Mouse (Mus musculus) limb, embryonic 13.5 days (tissue): ENCODE data around the gene Txndc2. TPM values are rescaled to one million over a fixed set of nuclear protein-coding genes. Genes with fewer than 3 reads are reported as not detected.
"Not testable (repeated sequence)": the region's sequence is repeated elsewhere in the genome, so short reads cannot be mapped to it uniquely, and the experiment has no call there.

ENCODE experiments used
- ATAC-seq: fragments of 200-750 bp; cut with Nextera tagmentation; 2 replicates; pipeline ENCODE4 v1.8.0; 2017; ENCODE audit warnings: low read depth, moderate number of reproducible peaks, moderate TSS enrichment; ENCODE audit not compliant: low FRiP score
- H3K27ac ChIP-seq: fragments of 300-500 bp; sonication (generic); 2 replicates; pipeline ENCODE4 v1.5.1; 2015; ENCODE audit warnings: inconsistent platforms, mild to moderate bottlenecking, moderate library complexity
- H3K27me3 ChIP-seq: fragments of 300-500 bp; sonication (generic); 2 replicates; pipeline ENCODE4 v1.6.1; 2015; ENCODE audit warnings: mild to moderate bottlenecking, inconsistent platforms
- H3K36me3 ChIP-seq: fragments of 300-500 bp; sonication (generic); 2 replicates; pipeline ENCODE4 v1.6.1; 2015; ENCODE audit warnings: inconsistent platforms, mild to moderate bottlenecking, moderate library complexity
- H3K4me1 ChIP-seq: fragments of 300-500 bp; sonication (generic); 2 replicates; pipeline ENCODE4 v1.6.1; 2015; ENCODE audit warnings: inconsistent platforms
- H3K4me2 ChIP-seq: fragments of 300-500 bp; sonication (generic); replicated peaks from 2 replicates; pipeline ENCODE4 v1.6.1; 2015; ENCODE audit warnings: inconsistent platforms, mild to moderate bottlenecking, moderate library complexity
- H3K4me3 ChIP-seq: fragments of 300-500 bp; sonication (generic); 2 replicates; pipeline ENCODE4 v1.5.1; 2015; ENCODE audit warnings: moderate library complexity, mild to moderate bottlenecking, inconsistent platforms
- H3K9ac ChIP-seq: fragments of 300-500 bp; sonication (generic); 2 replicates; pipeline ENCODE4 v1.6.1; 2015; ENCODE audit warnings: mild to moderate bottlenecking, inconsistent platforms
- H3K9me3 ChIP-seq: fragments of 300-500 bp; sonication (generic); 2 replicates; pipeline ENCODE4 v1.6.1; 2016; ENCODE audit warnings: inconsistent platforms
- WGBS: fragments of 180-500 bp; shearing (Covaris S2); methylation state at CpG from one replicate; pipeline ENCODE4 v1.1.7; 2015; 5-methylcytosine and 5-hydroxymethylcytosine counted together
- polyA plus RNA-seq: library from polyadenylated mRNA; unstranded; fragments of >200 nt; fragmentation: Nextera tagmentation; extraction: Ambion mirVana; gene quantifications from 2 replicates; pipeline ENCODE4 v1.2.1, GENCODE M21; 2015

Txndc2 gene
- polyA plus RNA-seq, 1 experiment from 2014 or later: 0.10 TPM

DNA sequence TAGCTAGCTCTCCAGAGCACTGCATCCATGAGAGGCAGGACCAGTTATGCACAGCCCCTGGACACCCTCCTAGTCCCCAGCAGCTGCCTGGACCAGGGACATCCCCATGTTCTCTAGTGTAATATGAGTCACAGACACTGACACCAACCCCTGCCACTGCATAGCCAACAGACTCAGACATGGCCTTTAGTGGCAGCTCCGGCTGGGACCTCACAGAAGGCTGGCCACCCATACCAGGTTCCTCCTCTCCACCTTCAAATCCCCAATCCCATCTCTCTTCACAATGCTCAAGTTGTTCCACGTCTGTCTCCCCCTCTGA, 7.2 kb upstream of the Txndc2 start:
- H3K4me3 ChIP-seq: no peak overlapping the region
- H3K4me2 ChIP-seq: no peak overlapping the region
- 88% methylated on average over 2 of the region's 2 CpGs for WGBS
- H3K4me1 ChIP-seq: no peaks in the 10 kb centered on the region
- no peak for ATAC-seq
- no peaks in the 10 kb centered on the region for H3K27me3 ChIP-seq
- H3K27ac ChIP-seq: no peak overlapping the region
- H3K9me3 ChIP-seq: no peaks in the 10 kb centered on the region
- H3K36me3 ChIP-seq: peaks cover 24% of the 10 kb centered on the region
- no peak overlapping the region for H3K9ac ChIP-seq

DNA sequence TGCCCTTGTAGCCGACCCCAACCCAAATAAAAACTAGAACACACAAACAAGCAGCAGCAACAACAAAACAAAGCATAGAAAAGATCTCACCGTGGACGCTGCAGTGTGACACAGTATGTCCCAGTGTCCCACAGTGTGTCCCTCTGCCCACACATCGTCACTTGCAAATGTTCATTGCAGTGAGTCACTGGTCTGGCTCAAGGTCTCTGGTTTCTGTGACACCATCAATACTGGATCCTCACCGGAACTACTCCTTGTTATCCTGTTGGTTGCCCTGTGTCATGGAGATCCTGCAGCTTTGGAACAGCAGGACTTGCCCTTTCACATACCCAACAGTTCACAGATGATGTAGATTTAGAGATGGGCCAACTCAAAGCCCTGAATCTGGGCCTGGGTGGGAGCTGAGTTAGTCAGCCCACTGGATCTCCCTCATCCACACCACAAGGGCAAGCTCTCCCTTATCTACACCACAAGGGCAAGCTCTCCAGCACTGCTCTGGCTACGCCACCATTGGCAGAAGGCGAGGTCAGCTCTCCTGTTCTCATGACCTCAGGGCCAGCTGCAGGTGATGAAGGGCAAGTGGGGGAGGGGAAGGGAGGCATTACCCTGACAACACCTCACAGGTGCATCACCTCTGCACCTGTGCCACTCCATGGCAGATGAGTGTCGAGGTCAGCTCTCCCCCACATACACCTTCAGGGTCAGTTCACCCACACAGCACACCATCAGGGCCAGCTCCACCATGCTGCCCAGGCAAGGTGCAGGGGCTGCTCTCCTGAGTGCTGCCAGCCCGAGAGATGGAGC, 6.6 kb upstream of the Txndc2 start:
- Histone ChIP-seq H3K27ac (no peak overlapping the region), H3K4me2 (no peak overlapping the region), H3K27me3 (no peaks in the 10 kb centered on the region), H3K36me3 (peaks cover 24% of the 10 kb centered on the region), H3K9me3 (no peaks in the 10 kb centered on the region), H3K4me3 (no peak overlapping the region), H3K9ac (no peak overlapping the region), H3K4me1 (peaks cover 1% of the 10 kb centered on the region)
- no peak for ATAC-seq
- 87% methylated on average over 9 of the region's 9 CpGs for WGBS

DNA sequence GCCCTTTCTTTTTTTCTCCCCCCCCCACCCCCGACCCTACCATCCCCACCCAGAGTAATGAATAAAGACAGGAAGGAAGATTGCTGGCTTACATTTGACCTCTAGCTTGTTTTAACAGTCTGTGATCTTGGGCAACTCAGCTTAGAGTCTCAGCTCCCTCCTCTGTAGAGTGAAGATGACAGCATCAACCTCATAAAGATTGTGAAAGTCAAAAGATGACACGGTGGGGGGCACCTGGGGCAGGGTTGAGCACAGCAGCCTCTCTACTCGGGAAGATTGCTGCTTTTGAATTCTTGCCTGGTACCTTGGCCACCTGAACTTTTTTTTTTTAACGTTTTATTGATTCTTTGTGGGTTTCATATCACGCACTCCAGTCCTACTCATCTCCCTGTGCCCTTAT, 6.0 kb upstream of the Txndc2 start:
- Histone ChIP-seq H3K4me2 (no peak overlapping the region), H3K4me3 (no peak overlapping the region), H3K36me3 (peaks cover 20% of the 10 kb centered on the region), H3K9ac (no peak overlapping the region), H3K27me3 (no peaks in the 10 kb centered on the region), H3K27ac (no peak overlapping the region), H3K4me1 (peaks cover 7% of the 10 kb centered on the region), H3K9me3 (no peaks in the 10 kb centered on the region)
- 65% methylated on average over 5 of the region's 5 CpGs for WGBS
- ATAC-seq: no peak

GRCm38 (mm10) chr17:65647226-65647625, 5.3 kb upstream of the Txndc2 start:
- Histone ChIP-seq H3K4me1 (peaks cover 15% of the 10 kb centered on the region), H3K27ac (no peak overlapping the region), H3K9me3 (no peaks in the 10 kb centered on the region), H3K9ac (no peak overlapping the region), H3K4me2 (no peak overlapping the region), H3K36me3 (peaks cover 13% of the 10 kb centered on the region; the same call in 1 of the 2 replicates), H3K27me3 (no peaks in the 10 kb centered on the region), H3K4me3 (no peak overlapping the region)
- ATAC-seq: no peak
- 76% methylated on average over 6 of the region's 6 CpGs for WGBS

GRCm38 (mm10) chr17:65643579-65643978, 1.6 kb upstream of the Txndc2 start:
- Histone ChIP-seq H3K9ac (no peak overlapping the region), H3K27me3 (no peaks in the 10 kb centered on the region), H3K36me3 (no peaks in the 10 kb centered on the region), H3K4me2 (peak overlapping the region; percentile 10; the same call in 1 of the 2 replicates), H3K27ac (no peak overlapping the region), H3K4me3 (no peak overlapping the region), H3K9me3 (no peaks in the 10 kb centered on the region), H3K4me1 (peaks cover 16% of the 10 kb centered on the region)
- no peak for ATAC-seq
- 65% methylated on average over 5 of the region's 5 CpGs for WGBS

- 41% methylated on average over 10 of the region's 10 CpGs for WGBS
- Histone ChIP-seq H3K27me3 (no peaks in the 10 kb centered on the region), H3K9ac (no peak overlapping the region), H3K36me3 (no peaks in the 10 kb centered on the region), H3K27ac (no peak overlapping the region), H3K9me3 (no peaks in the 10 kb centered on the region), H3K4me2 (peak overlapping the region; percentile 10), H3K4me3 (no peak overlapping the region), H3K4me1 (peaks cover 16% of the 10 kb centered on the region)
- ATAC-seq: no peak
Measured at GRCm38 (mm10) chr17:65643051-65643521, 1.1 kb upstream of the Txndc2 start.

GRCm38 (mm10) chr17:65642578-65642991, 617 bp upstream of the Txndc2 start:
- Histone ChIP-seq H3K4me2 (peak overlapping the region; percentile 10; the same call in 1 of the 2 replicates), H3K27ac (no peak overlapping the region), H3K4me3 (no peak overlapping the region), H3K36me3 (no peaks in the 10 kb centered on the region), H3K9me3 (no peaks in the 10 kb centered on the region), H3K4me1 (peaks cover 16% of the 10 kb centered on the region), H3K9ac (no peak overlapping the region), H3K27me3 (no peaks in the 10 kb centered on the region)
- 52% methylated on average over 5 of the region's 5 CpGs for WGBS
- ATAC-seq: no peak

GRCm38 (mm10) chr17:65639144-65639543, 2.8 kb downstream of the Txndc2 start:
- no peaks in the 10 kb centered on the region for H3K9me3 ChIP-seq
- no peaks in the 10 kb centered on the region for H3K27me3 ChIP-seq
- no peak overlapping the region for H3K4me3 ChIP-seq
- H3K9ac ChIP-seq: no peak overlapping the region
- ATAC-seq: no peak
- H3K4me2 ChIP-seq: no peak overlapping the region
- no peaks in the 10 kb centered on the region for H3K36me3 ChIP-seq
- H3K4me1 ChIP-seq: peaks cover 21% of the 10 kb centered on the region
- 77% methylated on average over 1 of the region's 1 CpGs for WGBS
- H3K27ac ChIP-seq: no peak overlapping the region

- H3K4me3 ChIP-seq: no peak overlapping the region
- no peak overlapping the region for H3K4me2 ChIP-seq
- no peaks in the 10 kb centered on the region for H3K27me3 ChIP-seq
- 0 out of 2 replicates have a peak, but pooled peaks cover 5% of the 10 kb centered on the region for H3K4me1 ChIP-seq
- ATAC-seq: no peak
- no peak overlapping the region for H3K9ac ChIP-seq
- H3K36me3 ChIP-seq: no peaks in the 10 kb centered on the region
- 72% methylated on average over 14 of the region's 14 CpGs for WGBS
- H3K27ac ChIP-seq: no peak overlapping the region
- no peaks in the 10 kb centered on the region for H3K9me3 ChIP-seq
Measured at GRCm38 (mm10) chr17:65635715-65636360, 6.1 kb downstream of the Txndc2 start.

DNA sequence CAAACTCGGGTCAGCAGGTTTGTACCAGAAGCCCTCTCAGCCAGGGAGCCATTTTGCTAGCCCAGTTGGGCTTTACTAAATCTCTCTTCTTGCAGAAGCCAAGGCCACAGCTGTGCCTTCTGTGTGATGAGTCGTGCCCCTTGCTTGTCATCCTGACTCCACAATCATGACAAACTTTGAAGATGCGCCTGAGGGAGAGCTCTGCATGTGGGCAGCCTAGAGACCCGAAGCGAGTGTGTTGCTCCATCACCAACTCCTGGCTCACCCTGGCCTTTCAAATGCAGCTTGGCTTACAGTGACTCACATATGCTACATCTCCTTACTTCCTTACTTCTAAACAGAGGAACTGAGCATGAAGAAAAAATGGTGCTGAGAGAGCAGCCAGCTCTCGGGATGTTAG, 12.0 kb downstream of the Txndc2 start:
- WGBS: 75% methylated on average over 6 of the region's 6 CpGs
- Histone ChIP-seq H3K27ac (no peak overlapping the region), H3K9me3 (no peaks in the 10 kb centered on the region), H3K36me3 (no peaks in the 10 kb centered on the region), H3K9ac (no peak overlapping the region), H3K4me3 (no peak overlapping the region), H3K4me2 (no peak overlapping the region), H3K4me1 (0 out of 2 replicates have a peak, but pooled peaks cover 1% of the 10 kb centered on the region), H3K27me3 (no peaks in the 10 kb centered on the region)
- ATAC-seq: no peak

GRCm38 (mm10) chr17:65628823-65629532, 13.0 kb downstream of the Txndc2 start:
- not testable (repeated sequence) for H3K27ac ChIP-seq, H3K4me1 ChIP-seq, ATAC-seq, H3K4me3 ChIP-seq, H3K36me3 ChIP-seq, H3K27me3 ChIP-seq, H3K9ac ChIP-seq, H3K9me3 ChIP-seq, H3K4me2 ChIP-seq
- WGBS: 70% methylated on average over 13 of the region's 13 CpGs

DNA sequence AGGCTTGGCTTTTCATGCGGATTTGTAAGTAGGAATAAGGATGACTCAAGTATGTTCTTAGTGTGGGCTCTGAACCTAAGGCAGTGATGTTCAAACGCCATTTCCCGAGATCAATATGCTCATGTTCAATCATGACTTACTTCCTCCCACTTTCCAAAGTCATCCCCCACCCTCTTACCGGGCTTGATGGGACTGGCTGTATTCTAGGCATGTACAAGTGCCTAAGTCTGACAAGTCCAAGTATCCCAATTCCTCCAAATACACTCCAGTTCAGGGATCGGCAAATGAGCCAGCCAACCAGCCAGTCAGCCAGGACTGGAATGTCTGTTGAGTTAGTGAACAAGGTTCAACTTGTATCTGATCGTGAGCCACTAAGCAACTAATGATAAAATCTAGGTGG, 15.7 kb downstream of the Txndc2 start:
- H3K4me3 ChIP-seq: no peak overlapping the region
- no peak overlapping the region for H3K27ac ChIP-seq
- ATAC-seq: no peak
- WGBS: 93% methylated on average over 6 of the region's 6 CpGs
- H3K36me3 ChIP-seq: no peaks in the 10 kb centered on the region
- no peak overlapping the region for H3K9ac ChIP-seq
- H3K9me3 ChIP-seq: peaks cover 9% of the 10 kb centered on the region; the same call in 1 of the 2 replicates
- H3K4me2 ChIP-seq: no peak overlapping the region
- no peaks in the 10 kb centered on the region for H3K4me1 ChIP-seq
- H3K27me3 ChIP-seq: no peaks in the 10 kb centered on the region
